Mouse (Mus musculus) liver, adult 2 months (tissue): ENCODE measurements around the gene Ccdc158.

Source experiments
- CTCF ChIP-seq: fragments of 200-500 bp; IDR thresholded peaks from 2 replicates; pipeline ENCODE4 v1.5.1; 2011; ENCODE audit warnings: low read depth, low read length, control low read depth
- POLR2A ChIP-seq: fragments of 200-500 bp; IDR thresholded peaks from 2 replicates; pipeline ENCODE4 v1.6.1; 2011; ENCODE audit warnings: low read length, control low read depth; ENCODE audit not compliant: insufficient read depth; ENCODE audit errors: extremely low read depth

- TF ChIP-seq CTCF (no peak), POLR2A (no peak)
These were observed 8.9 kb upstream of the Ccdc158 start for GRCm38 (mm10) chr5:92683871-92684475.
